Mouse (Mus musculus) G1E (cell line): ENCODE results near the gene Kcnc3.

Source experiments
- CTCF ChIP-seq: IDR thresholded peaks from 2 replicates; pipeline ENCODE4 v1.5.1; 2012; ENCODE audit warnings: low read depth, low read length, inconsistent platforms, mixed read lengths
- GATA1 ChIP-seq: IDR thresholded peaks from 2 replicates; pipeline ENCODE4 v1.6.1; 2012; ENCODE audit warnings: borderline replicate concordance, low read length, inconsistent platforms, mixed read lengths
- TAL1 ChIP-seq: conservative IDR thresholded peaks from 2 replicates; pipeline ENCODE4 v1.6.1; 2012; ENCODE audit warnings: low read depth, low read length, inconsistent platforms, mixed read lengths

- TF ChIP-seq TAL1 (no peak), CTCF (no peak), GATA1 (no peak)
Measured at GRCm38 (mm10) chr7:44624543-44624826, 34.0 kb downstream of the Kcnc3 start.
